In the genomic region with DNA sequence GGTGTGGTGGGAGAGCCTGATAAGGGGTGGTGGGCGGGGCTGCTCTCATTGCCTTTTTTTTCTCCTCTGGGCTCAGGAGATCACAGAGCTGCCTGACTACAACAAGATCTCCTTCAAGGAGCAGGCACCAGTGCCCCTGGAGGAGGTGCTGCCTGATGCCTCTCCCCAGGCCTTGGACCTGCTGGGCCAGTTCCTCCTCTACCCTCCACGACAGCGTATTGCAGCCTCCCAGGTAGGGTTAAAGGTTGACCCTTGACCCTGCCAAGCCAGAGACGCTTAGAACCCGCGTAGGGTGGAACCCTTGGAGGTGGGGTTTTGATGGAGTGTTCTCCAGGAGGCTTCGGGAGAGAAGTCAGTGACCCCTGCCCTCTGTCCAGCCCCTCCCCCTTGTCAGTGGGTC, we compare ENCODE assay signal across 25 mouse cellular contexts. TPM values are rescaled to one million over a fixed set of nuclear protein-coding genes. Genes with fewer than 3 reads are reported as not detected.
A peak's percentile ranks its signal among the peaks of the same experiment; 100 is the strongest.
DNase-seq lines count a peak whose midpoint lies in the region; ATAC-seq and TF ChIP-seq lines count a peak whose summit lies in the region.
"Had no signal": no experiment of that assay in that cellular context is flagged by ENCODE, and none has a peak within 500 bp of the region (broad histone marks: within the 10 kb centered on the region; RNA-seq: fewer than 3 reads in every experiment).

No protein-coding gene starts in this region.

- 0 out of 2 replicates have a peak overlapping the region, but pooled peaks have one; percentile 7 for H3K9ac ChIP-seq in kidney, embryonic 14.5 days (ENCODE audit: low read depth, low read length)
- H3K9ac ChIP-seq in lung, embryonic 15.5 days, result no peak overlapping the region
- H3K9ac ChIP-seq: embryonic facial prominence, embryonic 12.5 days; forebrain, embryonic 12.5 days; heart, embryonic 12.5 days; hindbrain, embryonic 14.5 days had no signal

- H3K27me3 ChIP-seq in cerebellum, adult 2 months (ENCODE audit: control insufficient read depth, insufficient read depth, low read length), result no peaks in the 10 kb centered on the region
- H3K27me3 ChIP-seq in kidney, embryonic 14.5 days (ENCODE audit: control insufficient read depth, insufficient read depth, low read length), result no peaks in the 10 kb centered on the region
- no peaks in the 10 kb centered on the region for H3K27me3 ChIP-seq in lung, embryonic 15.5 days
- H3K27me3 ChIP-seq in small intestine, adult 2 months (ENCODE audit: control insufficient read depth, insufficient read depth, low read length), result no peaks in the 10 kb centered on the region
- H3K27me3 ChIP-seq: embryonic facial prominence, embryonic 12.5 days; forebrain, embryonic 12.5 days; heart, embryonic 12.5 days had no signal

- H3K4me3 ChIP-seq in cerebellum, adult 2 months (replicated peaks; ENCODE audit: insufficient read depth, low read depth, low read length), result no peak overlapping the region
- no peak overlapping the region for H3K4me3 ChIP-seq in kidney, embryonic 14.5 days (ENCODE audit: low read length)
- H3K4me3 ChIP-seq in lung, embryonic 15.5 days, result no peak overlapping the region
- H3K4me3 ChIP-seq in small intestine, adult 2 months (ENCODE audit: low read depth, low read length), result no peak overlapping the region
- H3K4me3 ChIP-seq: embryonic facial prominence, embryonic 12.5 days; forebrain, embryonic 12.5 days; heart, adult 2 months; heart, embryonic 12.5 days; hindbrain, embryonic 10.5 days had no signal

- TF ChIP-seq POLR2A in cerebellum, adult 2 months (IDR thresholded peaks at IDR 0.05; ENCODE audit: borderline replicate concordance, insufficient read depth, low read length), result no peak
- TF ChIP-seq POLR2A in small intestine, adult 2 months (IDR thresholded peaks at IDR 0.05; ENCODE audit: low read depth, low read length), result no peak

- DNase-seq in cerebellum, adult 11-12 months, result peak; percentile 25
- no peak for DNase-seq in cerebellum, adult 2 months
- no peak for DNase-seq in kidney, adult 9 months
- no peak for DNase-seq in lung, postnatal 4 days
- DNase-seq in right cerebral cortex, postnatal 14 days, result no peak
- DNase-seq: adrenal gland, postnatal 14 days; B cell, adult 2 months; cerebellum, adult 8-10 months; cerebellum, postnatal 14 days; embryo, embryonic 11 days; gastrocnemius, postnatal 10 days; heart, adult 2 months had no signal

- H3K36me3 ChIP-seq in kidney, embryonic 14.5 days (ENCODE audit: control insufficient read depth, insufficient read depth, low read length), result no peaks in the 10 kb centered on the region
- H3K36me3 ChIP-seq in lung, embryonic 15.5 days, result no peaks in the 10 kb centered on the region
- no peaks in the 10 kb centered on the region for H3K36me3 ChIP-seq in small intestine, adult 2 months (ENCODE audit: control insufficient read depth, insufficient read depth, low read length)
- H3K36me3 ChIP-seq: forebrain, embryonic 12.5 days; G1E; heart, embryonic 12.5 days had no signal

- 71% methylated on average over 7 of the region's 7 CpGs for WGBS in cerebellum, adult 2 months
- 39% methylated on average over 7 of the region's 7 CpGs for WGBS in kidney, embryonic 14.5 days
- WGBS in lung, embryonic 15.5 days, result 45% methylated on average over 7 of the region's 7 CpGs
- 51% methylated on average over 7 of the region's 7 CpGs for WGBS in small intestine, adult 2 months

- H3K9me3 ChIP-seq in kidney, embryonic 14.5 days (ENCODE audit: control insufficient read depth, low read length), result no peaks in the 10 kb centered on the region
- no peaks in the 10 kb centered on the region for H3K9me3 ChIP-seq in lung, embryonic 15.5 days
- H3K9me3 ChIP-seq: embryonic facial prominence, embryonic 12.5 days; forebrain, embryonic 12.5 days; G1E; heart, embryonic 12.5 days; hindbrain, embryonic 10.5 days had no signal

- H3K4me1 ChIP-seq in cerebellum, adult 2 months (ENCODE audit: control insufficient read depth, insufficient read depth, low read length), result no peaks in the 10 kb centered on the region
- 0 out of 2 replicates have a peak, but pooled peaks cover 5% of the 10 kb centered on the region for H3K4me1 ChIP-seq in kidney, embryonic 14.5 days (ENCODE audit: control insufficient read depth, insufficient read depth, low read length)
- H3K4me1 ChIP-seq in lung, embryonic 15.5 days, result peaks cover 5% of the 10 kb centered on the region; the same call in 1 of the 2 replicates
- H3K4me1 ChIP-seq in small intestine, adult 2 months (ENCODE audit: control insufficient read depth, insufficient read depth, insufficient read length, low read length), result peaks cover 13% of the 10 kb centered on the region
- H3K4me1 ChIP-seq: embryonic facial prominence, embryonic 12.5 days had no signal

- ATAC-seq in kidney, embryonic 14.5 days (ENCODE audit: low FRiP score, low TSS enrichment), result no peak
- 0 out of 2 replicates have a peak, but pooled peaks have one; percentile 25 for ATAC-seq in lung, embryonic 15.5 days (ENCODE audit: borderline replicate concordance, extremely low read depth, low FRiP score, low TSS enrichment)
- ATAC-seq: CD4-positive, CD25-positive, alpha-beta regulatory T cell, adult 4 months; forebrain, embryonic 16.5 days had no signal

- TF ChIP-seq CTCF in cerebellum, adult 2 months (IDR thresholded peaks at IDR 0.05; ENCODE audit: borderline replicate concordance, insufficient read depth, low read depth, low read length), result no peak
- no peak for TF ChIP-seq CTCF in small intestine, adult 2 months (IDR thresholded peaks at IDR 0.05; ENCODE audit: extremely low read depth, insufficient read length, insufficient replicate concordance, low read depth, low read length)

- no peak overlapping the region for H3K27ac ChIP-seq in cerebellum, adult 2 months (ENCODE audit: insufficient read depth, low read length)
- no peak overlapping the region for H3K27ac ChIP-seq in kidney, embryonic 14.5 days (ENCODE audit: low read depth, low read length)
- no peak overlapping the region for H3K27ac ChIP-seq in lung, embryonic 15.5 days
- H3K27ac ChIP-seq in small intestine, adult 2 months (ENCODE audit: insufficient read depth, low read depth, low read length), result peak overlapping the region; percentile 9; the same call in 1 of the 2 replicates
- H3K27ac ChIP-seq: embryonic facial prominence, embryonic 12.5 days; forebrain, embryonic 12.5 days; heart, adult 2 months; hindbrain, embryonic 10.5 days; hindbrain, embryonic 14.5 days had no signal

- H3K4me2 ChIP-seq in kidney, embryonic 14.5 days (replicated peaks; ENCODE audit: low read depth, low read length), result no peak overlapping the region
- H3K4me2 ChIP-seq in lung, embryonic 15.5 days, result no peak overlapping the region
- H3K4me2 ChIP-seq: embryonic facial prominence, embryonic 12.5 days; forebrain, embryonic 12.5 days; heart, embryonic 12.5 days; hindbrain, embryonic 14.5 days had no signal

RNA-seq across cellular contexts. Expression of a gene that starts 5.7 kb away (rescaled TPM):
- polyA plus RNA-seq in cerebellum, adult 2 months (2012; rRNA removed), result 27.9 and 28.5 TPM in 2 replicates
- 8.3 and 10.5 TPM in 2 replicates for polyA plus RNA-seq in kidney, embryonic 14.5 days (2014; fragmentation: Nextera tagmentation; extraction: Ambion mirVana)
- 8.4 and 11.1 TPM in 2 replicates for polyA plus RNA-seq in lung, embryonic 15.5 days (2015; fragmentation: Nextera tagmentation; extraction: Ambion mirVana)
- polyA plus RNA-seq in small intestine, adult 2 months (2012; rRNA removed), result 5.4 and 5.8 TPM in 2 replicates

RNA-seq across cellular contexts. Expression of a gene that starts 59.8 kb away (rescaled TPM):
- polyA plus RNA-seq in cerebellum, adult 2 months (2012; rRNA removed), result 0.19 TPM in 1 of 2 replicates, not detected in the other
- not detected in 2 replicates for polyA plus RNA-seq in kidney, embryonic 14.5 days (2014; fragmentation: Nextera tagmentation; extraction: Ambion mirVana)
- polyA plus RNA-seq in lung, embryonic 15.5 days (2015; fragmentation: Nextera tagmentation; extraction: Ambion mirVana), result not detected in 2 replicates
- not detected in 2 replicates for polyA plus RNA-seq in small intestine, adult 2 months (2012; rRNA removed)
- polyA plus RNA-seq: CD4-positive, CD25-positive, alpha-beta regulatory T cell, adult 4 months; embryonic facial prominence, embryonic 12.5 days; forebrain, embryonic 12.5 days; forebrain, embryonic 16.5 days; frontal cortex, adult 2 months; G1E; heart, adult 2 months; heart, embryonic 12.5 days; heart, embryonic 16.5 days; hindbrain, embryonic 10.5 days; hindbrain, embryonic 14.5 days had no signal
